Mouse (Mus musculus) hindbrain, embryonic 10.5 days (tissue): ENCODE data around the gene Zfp449. TPM values are rescaled to one million over a fixed set of nuclear protein-coding genes. Genes with fewer than 3 reads are reported as not detected.

Source experiments
- DNase-seq: peaks from one replicate; pipeline ENCODE4 v3.0.0-alpha.2; 2017; ENCODE audit warnings: low spot score
- H3K27ac ChIP-seq: fragments of 300-500 bp; sonication (generic); 2 replicates; pipeline ENCODE4 v1.5.1; 2016; ENCODE audit warnings: mild to moderate bottlenecking, moderate library complexity
- H3K27me3 ChIP-seq: fragments of 300-500 bp; sonication (generic); 2 replicates; pipeline ENCODE4 v1.6.1; 2016; ENCODE audit warnings: mild to moderate bottlenecking; ENCODE audit not compliant: poor library complexity, insufficient read depth, severe bottlenecking
- H3K36me3 ChIP-seq: fragments of 300-500 bp; sonication (generic); 2 replicates; pipeline ENCODE4 v1.6.1; 2016; ENCODE audit warnings: mild to moderate bottlenecking, moderate library complexity
- H3K4me1 ChIP-seq: fragments of 300-500 bp; sonication (generic); replicated peaks from 2 replicates; pipeline ENCODE4 v1.6.1; 2016; ENCODE audit warnings: mild to moderate bottlenecking
- H3K4me3 ChIP-seq: fragments of 300-500 bp; sonication (generic); 2 replicates; pipeline ENCODE4 v1.5.1; 2016; ENCODE audit warnings: mild to moderate bottlenecking, moderate library complexity
- H3K9me3 ChIP-seq: fragments of 300-500 bp; sonication (generic); 2 replicates; pipeline ENCODE4 v1.6.1; 2016; ENCODE audit warnings: mild to moderate bottlenecking, moderate library complexity
- WGBS: fragments of 180-500 bp; shearing (Covaris S2); methylation state at CpG from one replicate; pipeline ENCODE4 v1.1.7; 2016; 5-methylcytosine and 5-hydroxymethylcytosine counted together
- polyA plus RNA-seq: library from polyadenylated mRNA; unstranded; fragments of >200 nt; fragmentation: Nextera tagmentation; extraction: Ambion mirVana; gene quantifications from 2 replicates; pipeline ENCODE4 v1.2.1, GENCODE M21; 2016

The Zfp449 gene
- polyA plus RNA-seq, 1 experiment from 2014 or later = 5.2 TPM

DNA sequence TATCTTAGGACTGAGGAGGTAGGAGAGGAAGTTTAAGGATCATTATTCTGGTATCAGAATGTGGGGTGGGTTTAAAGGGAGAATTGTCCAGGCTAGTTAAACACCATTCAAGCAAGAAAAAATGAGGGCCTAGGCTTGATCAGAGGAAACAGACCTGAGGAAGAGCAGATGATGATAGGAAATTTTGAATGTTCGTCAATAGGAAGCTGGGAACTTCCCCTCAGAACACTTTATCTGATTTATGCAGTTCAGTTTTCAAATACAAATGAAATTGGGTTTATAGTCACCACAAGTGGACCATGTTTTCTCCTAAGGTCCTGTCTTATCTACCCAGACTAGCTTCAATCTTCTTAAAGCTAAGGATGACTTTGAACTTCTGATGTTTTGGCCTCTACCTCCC lies 59.3 kb downstream of the Zfp449 start:
- H3K4me1 ChIP-seq = no peaks in the 10 kb centered on the region
- no peak overlapping the region for H3K27ac ChIP-seq
- H3K36me3 ChIP-seq = no peaks in the 10 kb centered on the region
- whole genome bisulfite sequencing = 69% methylated on average over 1 of the region's 1 CpGs
- no peaks in the 10 kb centered on the region for H3K9me3 ChIP-seq
- H3K27me3 ChIP-seq = no peaks in the 10 kb centered on the region
- no peak overlapping the region for H3K4me3 ChIP-seq
- DNase-seq = no peak

- Histone ChIP-seq H3K4me3 (no peak overlapping the region), H3K27me3 (no peaks in the 10 kb centered on the region), H3K27ac (no peak overlapping the region), H3K4me1 (no peaks in the 10 kb centered on the region), H3K9me3 (no peaks in the 10 kb centered on the region), H3K36me3 (no peaks in the 10 kb centered on the region)
- no peak for DNase-seq
- 81% methylated on average over 5 of the region's 5 CpGs for WGBS
Measured at GRCm38 (mm10) chrX:56406128-56406527, 59.9 kb downstream of the Zfp449 start.

Other genes with a start within 250 kb of the Zfp449 start
- gene 3830403N18Rik, start 209.8 kb upstream of the Zfp449 start, polyA plus RNA-seq = 0.90 and 1.1 TPM in 2 replicates
- not detected in 2 replicates for gene Gm773, start 133.5 kb upstream of the Zfp449 start, polyA plus RNA-seq
- gene Smim10l2a, start 28.2 kb downstream of the Zfp449 start, polyA plus RNA-seq = 4.1 and 4.5 TPM in 2 replicates
- gene Gm2174, start 101.6 kb downstream of the Zfp449 start, polyA plus RNA-seq = 0.57 and 1.3 TPM in 2 replicates
- 19.4 and 23.9 TPM in 2 replicates for gene Ints6l, start 108.5 kb downstream of the Zfp449 start, polyA plus RNA-seq
- not detected in 2 replicates for gene Gm10477, start 178.3 kb downstream of the Zfp449 start, polyA plus RNA-seq
- not detected in 2 replicates for gene Gm648, start 203.2 kb downstream of the Zfp449 start, polyA plus RNA-seq